Mouse (Mus musculus): Measurements from ENCODE around the gene Il10. TPM values are rescaled to one million over a fixed set of nuclear protein-coding genes. Genes with fewer than 3 reads are reported as not detected.

The Il10 gene
- polyA plus RNA-seq, 1 experiment from 2014 or later: 0.16 TPM

- no peak overlapping the region for H3K4me3 ChIP-seq (replicated peaks; ENCODE audit: low read length)
- ATAC-seq: no peak
- no peaks in the 10 kb centered on the region for H3K9me3 ChIP-seq (ENCODE audit: control insufficient read depth, low read length)
- H3K36me3 ChIP-seq (ENCODE audit: control insufficient read depth, insufficient read depth): peaks cover 12% of the 10 kb centered on the region
- H3K27me3 ChIP-seq (replicated peaks; ENCODE audit: control insufficient read depth, insufficient read depth, low read length): no peaks in the 10 kb centered on the region
- no peak overlapping the region for H3K27ac ChIP-seq (ENCODE audit: low read length)
- no peak overlapping the region for H3K9ac ChIP-seq (replicated peaks; ENCODE audit: low read depth, low read length)
- H3K4me2 ChIP-seq (ENCODE audit: low read length): no peak overlapping the region
- WGBS: 39% methylated on average over 7 of the region's 7 CpGs
- no peaks in the 10 kb centered on the region for H3K4me1 ChIP-seq (replicated peaks; ENCODE audit: control insufficient read depth, insufficient read depth, low read length)
Observed at GRCm38 (mm10) chr1:131051073-131051472, 31.4 kb downstream of the Il10 start.

GRCm38 (mm10) chr1:131053239-131053638 lies 33.6 kb downstream of the Il10 start:
- Histone ChIP-seq H3K4me1 (replicated peaks; ENCODE audit: control insufficient read depth, insufficient read depth, low read length) (no peaks in the 10 kb centered on the region), H3K4me2 (ENCODE audit: low read length) (no peak overlapping the region), H3K9ac (replicated peaks; ENCODE audit: low read depth, low read length) (no peak overlapping the region), H3K9me3 (ENCODE audit: control insufficient read depth, low read length) (no peaks in the 10 kb centered on the region), H3K27ac (ENCODE audit: low read length) (no peak overlapping the region), H3K27me3 (replicated peaks; ENCODE audit: control insufficient read depth, insufficient read depth, low read length) (no peaks in the 10 kb centered on the region), H3K4me3 (replicated peaks; ENCODE audit: low read length) (no peak overlapping the region), H3K36me3 (ENCODE audit: control insufficient read depth, insufficient read depth) (peaks cover 19% of the 10 kb centered on the region)
- peak; percentile 80 for ATAC-seq
- WGBS: 2% methylated on average over 7 of the region's 8 CpGs

- Histone ChIP-seq H3K4me3 (replicated peaks; ENCODE audit: low read length) (no peak overlapping the region), H3K4me1 (replicated peaks; ENCODE audit: control insufficient read depth, insufficient read depth, low read length) (no peaks in the 10 kb centered on the region), H3K27ac (ENCODE audit: low read length) (no peak overlapping the region), H3K27me3 (replicated peaks; ENCODE audit: control insufficient read depth, insufficient read depth, low read length) (no peaks in the 10 kb centered on the region), H3K4me2 (ENCODE audit: low read length) (no peak overlapping the region), H3K9ac (replicated peaks; ENCODE audit: low read depth, low read length) (no peak overlapping the region), H3K9me3 (ENCODE audit: control insufficient read depth, low read length) (no peaks in the 10 kb centered on the region), H3K36me3 (ENCODE audit: control insufficient read depth, insufficient read depth) (peaks cover 19% of the 10 kb centered on the region)
- 59% methylated on average over 4 of the region's 4 CpGs for WGBS
- peak; percentile 17; the same call in 1 of the 2 replicates for ATAC-seq
Observed at GRCm38 (mm10) chr1:131053656-131054055, 34.0 kb downstream of the Il10 start.

- peaks cover 3% of the 10 kb centered on the region; the same call in 1 of the 2 replicates for H3K4me1 ChIP-seq (replicated peaks; ENCODE audit: control insufficient read depth, insufficient read depth, low read length)
- no peak overlapping the region for H3K9ac ChIP-seq (replicated peaks; ENCODE audit: low read depth, low read length)
- H3K27me3 ChIP-seq (replicated peaks; ENCODE audit: control insufficient read depth, insufficient read depth, low read length): no peaks in the 10 kb centered on the region
- H3K9me3 ChIP-seq (ENCODE audit: control insufficient read depth, low read length): no peaks in the 10 kb centered on the region
- H3K4me3 ChIP-seq (replicated peaks; ENCODE audit: low read length): no peak overlapping the region
- no peak overlapping the region for H3K4me2 ChIP-seq (ENCODE audit: low read length)
- 92% methylated on average over 4 of the region's 4 CpGs for WGBS
- no peak for ATAC-seq
- H3K27ac ChIP-seq (ENCODE audit: low read length): no peak overlapping the region
- peaks cover 19% of the 10 kb centered on the region for H3K36me3 ChIP-seq (ENCODE audit: control insufficient read depth, insufficient read depth)
Observed at GRCm38 (mm10) chr1:131054251-131054650, 34.6 kb downstream of the Il10 start.

GRCm38 (mm10) chr1:131058431-131058830 lies 38.8 kb downstream of the Il10 start:
- Histone ChIP-seq H3K27ac (ENCODE audit: low read length) (no peak overlapping the region), H3K9me3 (ENCODE audit: control insufficient read depth, low read length) (no peaks in the 10 kb centered on the region), H3K4me1 (replicated peaks; ENCODE audit: control insufficient read depth, insufficient read depth, low read length) (peaks cover 26% of the 10 kb centered on the region), H3K4me2 (ENCODE audit: low read length) (no peak overlapping the region), H3K36me3 (ENCODE audit: control insufficient read depth, insufficient read depth) (peaks cover 19% of the 10 kb centered on the region), H3K4me3 (replicated peaks; ENCODE audit: low read length) (no peak overlapping the region), H3K9ac (replicated peaks; ENCODE audit: low read depth, low read length) (no peak overlapping the region), H3K27me3 (replicated peaks; ENCODE audit: control insufficient read depth, insufficient read depth, low read length) (no peaks in the 10 kb centered on the region)
- no peak for ATAC-seq
- 87% methylated on average over 7 of the region's 7 CpGs for WGBS

GRCm38 (mm10) chr1:131059411-131059810 lies 39.8 kb downstream of the Il10 start:
- peaks cover 27% of the 10 kb centered on the region for H3K4me1 ChIP-seq (replicated peaks; ENCODE audit: control insufficient read depth, insufficient read depth, low read length)
- no peak for ATAC-seq

GRCm38 (mm10) chr1:131059841-131060240 lies 40.2 kb downstream of the Il10 start:
- Histone ChIP-seq H3K27me3 (replicated peaks; ENCODE audit: control insufficient read depth, insufficient read depth, low read length) (no peaks in the 10 kb centered on the region), H3K9ac (replicated peaks; ENCODE audit: low read depth, low read length) (no peak overlapping the region), H3K4me3 (replicated peaks; ENCODE audit: low read length) (no peak overlapping the region), H3K9me3 (ENCODE audit: control insufficient read depth, low read length) (no peaks in the 10 kb centered on the region), H3K4me2 (ENCODE audit: low read length) (no peak overlapping the region), H3K27ac (ENCODE audit: low read length) (0 out of 2 replicates have a peak overlapping the region, but pooled peaks have one; percentile 14), H3K36me3 (ENCODE audit: control insufficient read depth, insufficient read depth) (peaks cover 17% of the 10 kb centered on the region), H3K4me1 (replicated peaks; ENCODE audit: control insufficient read depth, insufficient read depth, low read length) (peaks cover 27% of the 10 kb centered on the region)
- ATAC-seq: no peak
- WGBS: 83% methylated on average over 5 of the region's 5 CpGs

More at GRCm38 (mm10) chr1:131059411-131059810, 39.8 kb downstream of the Il10 start:
- H3K36me3 ChIP-seq (ENCODE audit: control insufficient read depth, insufficient read depth): peaks cover 19% of the 10 kb centered on the region
- 0 out of 2 replicates have a peak overlapping the region, but pooled peaks have one; percentile 7 for H3K9ac ChIP-seq (replicated peaks; ENCODE audit: low read depth, low read length)
- H3K4me2 ChIP-seq (ENCODE audit: low read length): no peak overlapping the region
- no peaks in the 10 kb centered on the region for H3K9me3 ChIP-seq (ENCODE audit: control insufficient read depth, low read length)
- 57% methylated on average over 1 of the region's 1 CpGs for WGBS
- no peaks in the 10 kb centered on the region for H3K27me3 ChIP-seq (replicated peaks; ENCODE audit: control insufficient read depth, insufficient read depth, low read length)
- H3K4me3 ChIP-seq (replicated peaks; ENCODE audit: low read length): no peak overlapping the region
- H3K27ac ChIP-seq (ENCODE audit: low read length): no peak overlapping the region

GRCm38 (mm10) chr1:131060290-131061253 lies 40.9 kb downstream of the Il10 start:
- no peak overlapping the region for H3K9ac ChIP-seq (replicated peaks; ENCODE audit: low read depth, low read length)
- H3K4me1 ChIP-seq (replicated peaks; ENCODE audit: control insufficient read depth, insufficient read depth, low read length): peaks cover 27% of the 10 kb centered on the region
- H3K27me3 ChIP-seq (replicated peaks; ENCODE audit: control insufficient read depth, insufficient read depth, low read length): no peaks in the 10 kb centered on the region
- H3K9me3 ChIP-seq (ENCODE audit: control insufficient read depth, low read length): no peaks in the 10 kb centered on the region
- H3K4me2 ChIP-seq (ENCODE audit: low read length): no peak overlapping the region
- no peak overlapping the region for H3K4me3 ChIP-seq (replicated peaks; ENCODE audit: low read length)
- no peak overlapping the region for H3K27ac ChIP-seq (ENCODE audit: low read length)
- peak; percentile 29; the same call in 1 of the 2 replicates for ATAC-seq
- WGBS: 73% methylated on average over 13 of the region's 13 CpGs
- H3K36me3 ChIP-seq (ENCODE audit: control insufficient read depth, insufficient read depth): peaks cover 10% of the 10 kb centered on the region; the same call in 1 of the 2 replicates

- Histone ChIP-seq H3K4me1 (replicated peaks; ENCODE audit: control insufficient read depth, insufficient read depth, low read length) (peaks cover 27% of the 10 kb centered on the region), H3K27ac (ENCODE audit: low read length) (no peak overlapping the region), H3K4me3 (replicated peaks; ENCODE audit: low read length) (no peak overlapping the region), H3K36me3 (ENCODE audit: control insufficient read depth, insufficient read depth) (0 out of 2 replicates have a peak, but pooled peaks cover 4% of the 10 kb centered on the region), H3K9me3 (ENCODE audit: control insufficient read depth, low read length) (no peaks in the 10 kb centered on the region), H3K9ac (replicated peaks; ENCODE audit: low read depth, low read length) (no peak overlapping the region), H3K27me3 (replicated peaks; ENCODE audit: control insufficient read depth, insufficient read depth, low read length) (no peaks in the 10 kb centered on the region), H3K4me2 (ENCODE audit: low read length) (no peak overlapping the region)
- WGBS: 77% methylated on average over 7 of the region's 7 CpGs
- ATAC-seq: no peak
Observed at GRCm38 (mm10) chr1:131061740-131062254, 42.2 kb downstream of the Il10 start.
